Mouse (Mus musculus) midbrain, embryonic 16.5 days (tissue): ENCODE measurements around the gene Ctsf. TPM values are rescaled to one million over a fixed set of nuclear protein-coding genes. Genes with fewer than 3 reads are reported as not detected.

Source experiments
- ATAC-seq: fragments of 200-750 bp; cut with Nextera tagmentation; 2 replicates; pipeline ENCODE4 v1.8.0; 2017; ENCODE audit warnings: moderate TSS enrichment
- H3K27ac ChIP-seq: fragments of 300-500 bp; sonication (generic); 2 replicates; pipeline ENCODE4 v1.5.1; 2014; ENCODE audit warnings: mild to moderate bottlenecking, low read length, mixed read lengths
- H3K27me3 ChIP-seq: fragments of 300-500 bp; sonication (generic); 2 replicates; pipeline ENCODE4 v1.6.1; 2014; ENCODE audit warnings: low read depth, low read length, mixed read lengths; ENCODE audit not compliant: control insufficient read depth, insufficient read depth
- H3K36me3 ChIP-seq: fragments of 300-500 bp; sonication (generic); 2 replicates; pipeline ENCODE4 v1.6.1; 2014; ENCODE audit warnings: mild to moderate bottlenecking, low read length, moderate library complexity, mixed read lengths; ENCODE audit not compliant: control insufficient read depth, insufficient read depth
- H3K4me1 ChIP-seq: fragments of 300-500 bp; sonication (generic); 2 replicates; pipeline ENCODE4 v1.6.1; 2014; ENCODE audit warnings: mild to moderate bottlenecking, low read length, mixed read lengths; ENCODE audit not compliant: control insufficient read depth, insufficient read depth
- H3K4me2 ChIP-seq: fragments of 300-500 bp; sonication (generic); 2 replicates; pipeline ENCODE4 v1.6.1; 2014; ENCODE audit warnings: mild to moderate bottlenecking, low read length, mixed read lengths
- H3K4me3 ChIP-seq: fragments of 300-500 bp; sonication (generic); 2 replicates; pipeline ENCODE4 v1.5.1; 2014; ENCODE audit warnings: low read depth, mild to moderate bottlenecking, low read length, moderate library complexity, mixed read lengths
- H3K9ac ChIP-seq: fragments of 300-500 bp; sonication (generic); 2 replicates; pipeline ENCODE4 v1.6.1; 2014; ENCODE audit warnings: low read depth, low read length, mixed read lengths
- H3K9me3 ChIP-seq: fragments of 300-500 bp; sonication (generic); replicated peaks from 2 replicates; pipeline ENCODE4 v1.6.1; 2014; ENCODE audit warnings: mild to moderate bottlenecking, low read length, mixed read lengths; ENCODE audit not compliant: control insufficient read depth, poor library complexity, severe bottlenecking
- WGBS: fragments of 180-500 bp; shearing (Covaris S2); extraction: QIAGEN DNeasy Blood & Tissue Kit; methylation state at CpG from one replicate; pipeline ENCODE4 v1.1.7; 2014; 5-methylcytosine and 5-hydroxymethylcytosine counted together
- polyA plus RNA-seq: library from polyadenylated mRNA; unstranded; fragments of >200 nt; fragmentation: Nextera tagmentation; extraction: Ambion mirVana; gene quantifications from 2 replicates; pipeline ENCODE4 v1.2.1, GENCODE M21; 2015

The Ctsf gene
- polyA plus RNA-seq, 1 experiment from 2014 or later = 85.8 TPM

GRCm38 (mm10) chr19:4820678-4821303, 34.1 kb upstream of the Ctsf start:
- ATAC-seq = no peak
- Histone ChIP-seq H3K4me1 (no peaks in the 10 kb centered on the region), H3K4me3 (no peak overlapping the region), H3K9ac (no peak overlapping the region), H3K36me3 (peaks cover 10% of the 10 kb centered on the region), H3K9me3 (no peaks in the 10 kb centered on the region), H3K27ac (no peak overlapping the region), H3K27me3 (no peaks in the 10 kb centered on the region), H3K4me2 (no peak overlapping the region)
- whole genome bisulfite sequencing = 72% methylated on average over 5 of the region's 5 CpGs

GRCm38 (mm10) chr19:4828444-4829114, 26.4 kb upstream of the Ctsf start:
- Histone ChIP-seq H3K27ac (no peak overlapping the region), H3K4me2 (no peak overlapping the region), H3K36me3 (peaks cover 14% of the 10 kb centered on the region), H3K27me3 (no peaks in the 10 kb centered on the region), H3K4me3 (no peak overlapping the region), H3K4me1 (no peaks in the 10 kb centered on the region), H3K9ac (no peak overlapping the region), H3K9me3 (no peaks in the 10 kb centered on the region)
- WGBS = 69% methylated on average over 16 of the region's 16 CpGs
- no peak for ATAC-seq

GRCm38 (mm10) chr19:4829156-4829555, 25.8 kb upstream of the Ctsf start:
- no peak overlapping the region for H3K4me3 ChIP-seq
- H3K9me3 ChIP-seq = no peaks in the 10 kb centered on the region
- peaks cover 14% of the 10 kb centered on the region for H3K36me3 ChIP-seq
- H3K4me2 ChIP-seq = no peak overlapping the region
- WGBS = 66% methylated on average over 7 of the region's 7 CpGs
- H3K27ac ChIP-seq = no peak overlapping the region
- no peak for ATAC-seq
- no peaks in the 10 kb centered on the region for H3K4me1 ChIP-seq
- H3K9ac ChIP-seq = no peak overlapping the region
- no peaks in the 10 kb centered on the region for H3K27me3 ChIP-seq

GRCm38 (mm10) chr19:4833977-4834376, 21.0 kb upstream of the Ctsf start:
- H3K9ac ChIP-seq = no peak overlapping the region
- no peak overlapping the region for H3K27ac ChIP-seq
- no peaks in the 10 kb centered on the region for H3K27me3 ChIP-seq
- H3K36me3 ChIP-seq = peaks cover 4% of the 10 kb centered on the region; the same call in 1 of the 2 replicates
- ATAC-seq = no peak
- H3K4me3 ChIP-seq = no peak overlapping the region
- WGBS = 89% methylated on average over 8 of the region's 8 CpGs
- H3K4me1 ChIP-seq = peaks cover 10% of the 10 kb centered on the region
- H3K9me3 ChIP-seq = no peaks in the 10 kb centered on the region
- H3K4me2 ChIP-seq = no peak overlapping the region

- WGBS = 72% methylated on average over 2 of the region's 2 CpGs
- H3K27me3 ChIP-seq = peaks cover 9% of the 10 kb centered on the region
- H3K9me3 ChIP-seq = no peaks in the 10 kb centered on the region
- no peak overlapping the region for H3K4me3 ChIP-seq
- peaks cover 14% of the 10 kb centered on the region for H3K4me1 ChIP-seq
- H3K4me2 ChIP-seq = no peak overlapping the region
- H3K9ac ChIP-seq = no peak overlapping the region
- no peak overlapping the region for H3K27ac ChIP-seq
- no peak for ATAC-seq
- peaks cover 4% of the 10 kb centered on the region; the same call in 1 of the 2 replicates for H3K36me3 ChIP-seq
These were observed 18.8 kb upstream of the Ctsf start for GRCm38 (mm10) chr19:4836096-4836495.

GRCm38 (mm10) chr19:4837049-4837448, 17.9 kb upstream of the Ctsf start:
- ATAC-seq = no peak
- Histone ChIP-seq H3K4me1 (peaks cover 14% of the 10 kb centered on the region), H3K9ac (no peak overlapping the region), H3K27me3 (peaks cover 18% of the 10 kb centered on the region), H3K27ac (no peak overlapping the region), H3K4me2 (no peak overlapping the region), H3K36me3 (peaks cover 4% of the 10 kb centered on the region; the same call in 1 of the 2 replicates), H3K4me3 (no peak overlapping the region), H3K9me3 (no peaks in the 10 kb centered on the region)
- 93% methylated on average over 6 of the region's 6 CpGs for WGBS

GRCm38 (mm10) chr19:4838526-4839140, 16.3 kb upstream of the Ctsf start:
- H3K4me1 ChIP-seq = peaks cover 14% of the 10 kb centered on the region
- H3K9me3 ChIP-seq = no peaks in the 10 kb centered on the region
- 27% methylated on average over 10 of the region's 10 CpGs for whole genome bisulfite sequencing
- peak overlapping the region; percentile 79 for H3K9ac ChIP-seq
- no peak; the same call in 1 of the 2 replicates for ATAC-seq
- no peaks in the 10 kb centered on the region for H3K36me3 ChIP-seq
- H3K4me2 ChIP-seq = peak overlapping the region; percentile 98
- H3K27me3 ChIP-seq = peaks cover 18% of the 10 kb centered on the region
- peak overlapping the region; percentile 70 for H3K4me3 ChIP-seq
- H3K27ac ChIP-seq = peak overlapping the region; percentile 35; the same call in 1 of the 2 replicates

- Histone ChIP-seq H3K27me3 (peaks cover 18% of the 10 kb centered on the region), H3K27ac (peak within 1 kb of the TSS; percentile 35; the same call in 1 of the 2 replicates), H3K9me3 (no peaks in the 10 kb centered on the region), H3K4me3 (peak within 1 kb of the TSS; percentile 70), H3K36me3 (no peaks in the 10 kb centered on the region), H3K4me1 (peaks cover 14% of the 10 kb centered on the region), H3K4me2 (peak within 1 kb of the TSS; percentile 98), H3K9ac (peak within 1 kb of the TSS; percentile 79)
- under 1% methylated on average over 25 of the region's 25 CpGs for WGBS
- peak; percentile 98 for ATAC-seq
These were observed 15.8 kb upstream of the Ctsf start, which contains the start of the genes Ccs and Ccdc87 for GRCm38 (mm10) chr19:4839149-4839548. TSS of gene Ccs (minus strand) at chr19:4839332. TSS of gene Ccdc87 (plus strand) at chr19:4839366.

GRCm38 (mm10) chr19:4840848-4841247, 14.1 kb upstream of the Ctsf start:
- 86% methylated on average over 9 of the region's 9 CpGs for WGBS

More at GRCm38 (mm10) chr19:4840848-4841247, 14.1 kb upstream of the Ctsf start:
- peaks cover 14% of the 10 kb centered on the region for H3K4me1 ChIP-seq
- no peaks in the 10 kb centered on the region for H3K36me3 ChIP-seq
- H3K9me3 ChIP-seq = no peaks in the 10 kb centered on the region
- no peak overlapping the region for H3K9ac ChIP-seq
- no peak for ATAC-seq
- no peak overlapping the region for H3K4me3 ChIP-seq
- no peak overlapping the region for H3K4me2 ChIP-seq
- peaks cover 18% of the 10 kb centered on the region for H3K27me3 ChIP-seq
- no peak overlapping the region for H3K27ac ChIP-seq
